Mouse (Mus musculus) liver, embryonic 14.5 days (tissue): ENCODE data around the gene Wdr46.

Source experiments
- CTCF ChIP-seq: IDR thresholded peaks from 2 replicates; pipeline ENCODE4 v1.5.1; 2016; ENCODE audit warnings: antibody characterized with exemption, low read depth, control low read depth
- EP300 ChIP-seq: IDR thresholded peaks from 2 replicates; pipeline ENCODE4 v1.6.1; 2016; ENCODE audit warnings: antibody characterized with exemption, low read depth

GRCm38 (mm10) chr17:33913264-33913663 is 27.2 kb upstream of the Wdr46 start:
- no peak for TF ChIP-seq CTCF
- TF ChIP-seq EP300, result no peak
